Mouse (Mus musculus): ENCODE measurements around the gene Mfsd4a.

DNA sequence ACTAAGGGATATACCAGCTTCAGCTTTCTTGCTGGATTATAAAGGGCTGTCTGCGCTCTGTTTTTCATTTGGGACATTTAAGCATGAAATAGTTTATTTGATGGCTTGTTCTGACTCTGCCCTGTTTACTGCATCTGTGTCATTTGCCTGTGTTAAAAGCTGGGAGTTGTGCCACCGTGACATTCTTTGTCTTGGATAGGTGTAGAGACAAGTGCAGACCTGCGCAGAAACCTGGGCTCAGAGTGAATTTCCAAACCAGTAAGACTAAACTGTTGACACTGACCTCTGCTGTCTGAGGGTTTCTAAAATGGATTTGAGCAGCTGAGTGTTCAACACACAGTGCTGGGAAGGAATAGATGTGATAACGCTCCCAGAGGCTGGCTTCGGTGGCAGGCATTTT is 39.9 kb downstream of the Mfsd4a start:
- TF ChIP-seq CTCF (IDR thresholded peaks at IDR 0.05; ENCODE audit: extremely low read depth, insufficient read length, insufficient replicate concordance, low read depth, low read length) (no peak), POLR2A (IDR thresholded peaks at IDR 0.05; ENCODE audit: low read depth, low read length) (no peak)
